Mouse (Mus musculus): ENCODE data around the gene Gm11756.
"Not testable (repeated sequence)": the region's sequence is repeated elsewhere in the genome, so short reads cannot be mapped to it uniquely, and the experiment has no call there.

DNA sequence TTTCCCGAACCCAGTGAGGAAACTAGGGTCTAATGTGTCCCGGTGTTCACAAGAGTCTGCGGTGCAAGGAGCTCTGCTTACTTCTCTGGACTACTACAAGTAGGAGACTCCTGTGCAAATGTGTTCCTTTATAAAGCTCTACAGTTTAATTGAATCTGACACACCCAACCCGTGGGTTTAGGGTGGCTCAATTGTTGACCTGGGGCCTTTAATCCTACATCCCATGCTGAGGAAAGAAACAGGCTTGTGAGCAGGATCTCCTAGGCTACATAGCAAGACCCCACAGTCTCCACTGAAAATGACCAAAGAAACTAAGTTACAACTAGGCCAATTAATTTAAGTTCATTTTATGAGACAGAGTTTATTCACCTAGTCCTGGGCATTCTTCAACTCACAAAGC is 44.4 kb downstream of the Gm11756 start, which contains the start of gene Gm11758:
- not testable (repeated sequence) for TF ChIP-seq GATA1 (IDR thresholded peaks at IDR 0.05; ENCODE audit: borderline replicate concordance, low read length); FLI1 (IDR thresholded peaks at IDR 0.05; ENCODE audit: low read length)

Measured in megakaryocyte, embryonic 14.5 days (primary cell).